Mouse (Mus musculus) cerebellum, postnatal 36 days (tissue): ENCODE measurements around the gene Zfp410.
"Not testable (repeated sequence)": the region's sequence is repeated elsewhere in the genome, so short reads cannot be mapped to it uniquely, and the experiment has no call there.

Source experiments
- DNase-seq, 2 experiments: peaks; one replicate each; pipeline ENCODE4 v3.0.0; 2021 to 2022; ENCODE audit warnings: mixed read lengths in 2 of 2

Zfp410 gene

DNA sequence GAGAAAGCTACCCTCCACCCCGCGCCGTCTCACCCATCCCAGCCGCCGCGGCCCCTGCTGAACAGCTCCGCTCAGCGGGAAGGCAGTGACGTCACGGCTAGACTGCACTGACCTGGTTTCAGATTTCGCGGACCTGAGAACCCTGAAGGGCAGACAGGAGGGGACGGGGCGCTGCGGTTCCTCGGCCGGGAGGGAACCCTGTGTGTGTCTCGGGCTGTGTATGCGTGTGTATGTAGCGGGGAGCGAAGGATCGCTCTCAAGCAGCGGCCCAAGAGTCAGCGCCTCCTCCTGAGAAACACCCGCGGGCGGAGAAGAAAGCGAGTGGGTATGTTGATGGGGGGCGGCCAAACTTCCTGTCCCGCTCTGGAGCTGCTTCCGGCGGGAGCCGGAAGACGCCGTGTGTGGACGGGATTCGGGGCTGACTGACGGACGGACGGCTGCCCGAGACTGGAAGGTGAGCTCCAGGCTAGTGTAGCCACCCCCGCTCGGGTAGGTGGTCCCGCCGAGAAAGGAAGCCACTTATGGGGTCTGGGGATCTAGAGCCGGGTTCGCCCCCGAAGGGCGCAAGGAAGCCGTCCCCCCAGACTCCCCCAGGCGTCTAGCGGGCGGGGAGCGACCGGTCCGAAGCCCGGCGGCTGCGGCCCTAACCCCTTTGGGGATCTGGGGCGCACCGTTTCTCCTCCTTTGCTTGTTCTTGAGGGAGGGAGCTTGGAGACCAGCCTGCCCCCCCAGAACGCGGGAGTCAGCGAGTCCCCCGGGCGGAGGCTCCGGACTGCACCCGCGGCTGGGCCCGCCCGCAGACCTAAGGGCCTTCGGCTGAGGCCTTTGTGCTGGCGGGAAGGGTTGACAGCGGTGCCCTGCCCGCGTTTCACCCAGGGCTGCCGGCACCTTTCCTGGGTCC, at the start of gene Zfp410:
Gene Zfp410, plus strand, starts transcription at position 132 of the 901 bp plus-strand sequence.
- peak; percentile 90 for DNase-seq

DNA sequence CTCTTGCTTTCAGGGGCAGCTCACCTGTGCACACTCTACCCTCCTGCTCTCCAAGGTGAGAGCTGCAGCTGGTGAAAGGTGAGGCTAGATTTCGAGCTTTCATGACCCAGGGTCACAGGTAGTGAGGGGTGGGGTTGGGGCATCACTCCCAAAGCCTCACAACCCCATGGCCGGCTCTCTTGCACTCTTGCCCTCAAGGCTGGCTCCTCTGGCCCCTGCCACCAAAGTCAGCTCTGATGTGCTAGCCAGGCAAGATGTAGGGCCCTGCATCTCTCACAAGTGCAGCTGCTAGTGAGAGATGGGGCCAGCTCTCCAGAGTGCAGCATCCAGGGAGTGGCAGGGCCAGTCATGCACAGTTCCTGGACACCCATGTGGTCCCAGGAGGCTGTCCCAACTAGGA, 49.4 kb upstream of the Zfp410 start:
- DNase-seq: no peak

DNA sequence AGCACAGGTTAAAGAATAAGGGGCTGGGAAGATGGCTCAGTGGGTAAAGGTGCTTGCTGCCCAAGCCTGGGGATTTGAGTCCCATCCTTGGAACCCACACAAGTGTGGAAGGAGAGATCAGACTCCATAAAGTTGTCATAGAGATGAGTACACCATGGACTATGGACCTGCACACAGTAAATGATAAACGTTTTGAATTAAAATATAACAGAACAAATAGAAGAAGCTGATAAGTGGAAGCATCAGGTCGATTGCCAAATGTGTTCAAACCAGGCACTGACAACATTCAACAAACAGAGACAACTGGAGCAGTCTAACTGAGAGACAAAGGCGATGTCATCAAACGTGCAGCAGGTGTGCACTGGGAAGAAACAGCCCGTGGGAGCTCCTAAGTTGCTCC, 43.3 kb upstream of the Zfp410 start:
- DNase-seq: no peak

DNA sequence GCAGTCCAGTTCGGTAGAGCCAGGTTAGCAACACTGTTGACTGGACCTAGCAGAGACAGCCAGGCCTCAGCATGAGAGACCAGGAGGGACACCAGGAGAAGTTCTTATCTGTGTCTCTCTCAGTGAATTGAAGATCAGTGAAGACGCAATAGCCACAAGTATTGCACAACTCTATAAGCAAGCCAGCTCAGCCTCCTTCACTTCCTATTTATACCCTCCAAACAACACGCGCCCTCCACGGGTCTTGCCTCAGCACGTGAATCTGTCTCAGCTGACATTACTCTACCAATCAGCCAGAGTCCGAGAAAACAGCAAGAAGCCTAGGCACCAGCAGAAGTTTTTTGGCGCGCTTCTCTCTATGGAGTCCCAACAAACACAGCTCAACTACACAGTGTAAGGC, 41.4 kb upstream of the Zfp410 start:
- no peak for DNase-seq

DNA sequence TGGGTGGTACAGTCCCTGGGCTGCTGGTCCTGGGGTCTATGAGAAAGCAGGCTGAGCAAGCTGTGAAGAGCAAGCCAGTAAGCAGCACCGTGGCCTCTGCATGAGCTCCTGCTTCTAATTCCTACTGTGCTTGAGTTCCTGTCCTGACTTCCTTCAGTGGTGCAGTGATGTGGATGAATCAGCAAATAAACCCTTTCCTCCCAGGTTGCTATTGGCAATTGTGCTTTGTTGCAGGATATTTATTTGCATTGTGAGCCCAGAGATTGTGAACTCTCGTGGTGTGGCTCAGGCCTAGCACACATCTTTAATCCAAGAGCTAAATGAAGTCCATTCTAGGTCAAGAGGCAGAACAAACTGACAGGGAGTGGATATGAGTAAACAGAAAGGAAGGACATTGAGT, 40.4 kb upstream of the Zfp410 start:
- DNase-seq: no peak

DNA sequence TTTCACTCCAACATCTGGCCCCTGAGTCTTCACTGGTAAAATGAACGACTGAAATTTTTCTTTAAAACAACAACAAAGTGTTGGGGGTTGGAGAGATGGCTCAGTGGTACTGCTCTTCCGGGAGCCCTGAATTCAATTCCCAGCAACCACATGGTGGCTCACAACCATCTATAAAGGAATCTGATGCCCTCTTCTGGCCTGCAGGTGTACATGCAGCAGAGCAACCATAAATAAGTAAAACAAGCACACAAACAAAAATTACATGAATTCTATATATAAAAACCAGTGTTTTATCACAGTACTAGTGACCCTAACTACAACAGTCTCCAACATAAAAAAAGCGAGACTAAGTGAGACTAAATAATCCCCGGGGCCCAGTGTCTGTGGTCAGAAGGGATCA, 39.9 kb upstream of the Zfp410 start:
- no peak for DNase-seq

DNA sequence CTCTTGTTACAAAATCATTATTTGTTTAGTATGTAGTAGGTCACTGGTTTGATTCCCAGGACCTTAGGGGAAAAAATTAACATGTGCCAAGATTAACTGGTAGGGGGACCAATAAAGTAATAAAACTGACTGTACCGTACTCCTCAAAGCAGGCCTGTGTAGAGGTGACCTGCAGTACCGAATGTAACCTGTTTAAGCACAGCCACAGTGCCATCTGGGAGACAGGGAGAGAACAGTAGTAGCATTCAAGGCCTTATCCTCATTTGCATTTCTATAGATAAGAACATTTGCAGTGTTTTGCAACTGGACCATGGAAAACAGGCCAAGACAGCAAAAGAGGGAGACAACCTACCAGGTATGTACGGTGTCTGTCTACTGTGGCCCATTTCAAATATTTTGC, 38.8 kb upstream of the Zfp410 start:
- DNase-seq: no peak

DNA sequence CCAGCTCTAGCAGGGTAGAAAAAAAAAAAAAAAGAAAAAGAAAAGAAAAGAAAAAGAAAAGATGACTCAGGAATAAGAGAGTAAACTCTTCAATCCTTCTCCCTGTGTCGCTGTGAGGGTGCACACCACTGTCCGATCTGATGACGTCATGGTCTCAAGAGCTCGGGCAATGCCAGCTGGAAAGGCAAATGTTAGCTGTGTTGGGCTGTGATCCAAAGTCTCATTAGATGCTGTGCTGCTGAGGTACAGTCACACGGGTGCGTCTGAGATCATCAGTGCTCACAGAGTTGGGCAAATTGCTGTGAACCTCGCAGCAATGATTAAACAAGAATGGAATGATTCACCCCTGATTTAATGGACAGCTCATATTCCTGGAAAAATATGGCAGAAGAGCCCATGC, 37.8 kb upstream of the Zfp410 start:
- peak in 1 of 2 experiments; percentile 3 for DNase-seq

DNA sequence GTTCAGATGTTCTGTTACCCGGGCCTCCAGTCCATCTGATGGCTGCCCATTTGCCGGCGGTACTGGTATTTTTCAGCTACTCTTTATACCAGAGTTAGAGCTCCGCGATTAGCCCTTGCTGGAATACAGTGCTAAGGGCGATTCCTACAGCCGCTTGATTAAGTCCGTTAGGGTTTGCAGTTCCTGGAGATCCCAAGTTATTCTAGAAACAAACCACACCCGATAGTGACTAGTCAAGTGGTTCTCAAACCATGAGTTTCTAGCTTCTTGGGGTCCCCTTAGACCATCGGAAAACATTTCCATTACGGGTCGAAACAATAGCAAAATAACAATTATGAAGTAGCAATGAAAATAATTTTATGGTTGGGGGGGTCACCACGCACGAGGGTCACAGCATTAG, 32.3 kb upstream of the Zfp410 start:
- no peak for DNase-seq

DNA sequence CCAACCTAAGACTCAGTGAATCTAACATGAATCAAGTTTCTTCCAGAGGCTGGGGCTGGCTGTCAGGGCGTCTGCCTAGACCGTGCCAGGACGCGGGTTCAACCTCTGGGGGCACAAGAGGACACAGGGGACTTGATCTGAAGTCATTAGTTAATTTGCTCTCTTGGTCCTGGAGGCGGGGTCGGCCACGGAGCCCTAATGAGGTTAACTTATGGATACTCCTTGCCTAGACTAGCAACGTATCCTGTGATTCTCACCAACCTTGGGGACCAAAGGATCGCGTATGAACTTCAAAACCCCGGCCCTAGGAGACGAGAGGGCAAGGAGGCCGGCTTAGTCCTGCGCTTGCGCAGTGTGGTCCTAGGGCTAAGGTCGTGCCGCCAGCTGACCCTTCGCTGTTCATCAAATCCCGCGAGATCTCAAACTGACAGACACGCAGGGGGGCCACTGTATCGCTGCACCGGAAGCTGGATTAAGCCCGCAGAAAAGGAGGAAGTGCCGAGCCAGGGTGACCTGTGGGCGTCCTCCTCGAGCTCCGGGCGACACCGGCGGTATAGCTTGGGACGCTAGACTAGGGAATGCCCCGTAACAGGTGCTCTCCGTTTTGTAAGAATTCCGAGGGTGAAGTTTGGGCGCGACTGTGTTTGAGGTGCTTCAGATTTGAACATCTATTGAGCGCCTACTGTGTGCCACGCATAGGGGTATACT, 31.6 kb upstream of the Zfp410 start, which contains the start of gene Ptgr2:
Gene Ptgr2, plus strand, starts transcription at position 348 of the 708 bp plus-strand sequence.
- DNase-seq: peak; percentile 87 to 90

DNA sequence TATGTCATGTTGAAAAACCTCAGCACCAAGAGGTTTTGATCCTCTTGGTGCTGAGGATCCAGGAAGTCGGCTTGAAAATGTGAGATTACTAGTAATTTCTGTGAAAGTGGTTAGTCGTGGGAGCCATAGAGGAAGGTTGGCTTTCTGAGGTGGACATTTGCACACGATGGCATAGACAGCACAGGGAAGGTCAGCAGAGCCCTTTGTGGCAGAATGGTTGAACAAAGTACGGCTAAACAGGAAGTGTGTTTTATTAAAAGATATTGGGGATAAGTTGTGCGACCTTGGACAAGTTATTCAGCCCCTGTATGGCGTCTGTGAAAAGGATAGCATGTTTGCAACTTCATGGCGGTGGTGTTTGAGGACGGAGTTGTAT, 31.1 kb upstream of the Zfp410 start:
- DNase-seq: no peak

DNA sequence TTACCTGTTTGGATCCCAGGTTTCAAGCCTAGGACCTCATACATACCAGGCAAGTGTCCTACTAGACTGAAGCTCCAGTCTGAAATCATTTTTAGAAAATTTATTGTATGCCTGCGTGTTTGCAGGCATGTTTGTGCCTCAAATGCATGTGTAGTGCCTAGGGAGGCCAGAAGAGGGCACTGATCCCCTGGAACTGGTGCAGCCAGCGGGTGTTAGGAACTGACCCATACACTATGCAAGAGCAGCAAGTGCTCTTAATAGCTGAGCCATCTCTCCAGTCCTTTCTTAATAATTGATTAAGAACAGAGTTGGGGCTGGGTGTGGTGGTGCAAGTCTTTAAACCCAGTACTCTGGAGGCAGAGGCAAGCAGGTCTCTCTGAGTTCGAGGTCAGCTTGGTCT, 28.2 kb upstream of the Zfp410 start:
- peak; percentile 19 to 24 for DNase-seq

DNA sequence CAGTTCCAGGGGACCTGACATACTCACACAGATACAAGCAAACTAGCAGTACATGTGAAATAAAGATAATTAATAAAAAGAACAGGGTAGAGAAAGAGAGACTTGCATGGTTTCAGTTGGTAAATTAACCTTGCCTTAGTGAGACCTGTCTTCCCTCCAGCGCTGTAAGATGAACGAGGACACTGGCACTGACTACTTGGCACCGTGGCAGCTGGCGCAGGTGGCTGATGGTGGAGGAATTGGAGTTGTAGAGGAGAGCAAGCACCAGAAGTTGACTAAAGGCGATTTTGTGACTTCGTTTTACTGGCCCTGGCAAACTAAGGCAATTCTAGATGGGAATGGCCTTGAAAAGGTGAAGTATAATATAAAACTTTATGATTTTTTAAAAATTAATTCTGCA, 18.8 kb upstream of the Zfp410 start:
- DNase-seq: no peak

DNA sequence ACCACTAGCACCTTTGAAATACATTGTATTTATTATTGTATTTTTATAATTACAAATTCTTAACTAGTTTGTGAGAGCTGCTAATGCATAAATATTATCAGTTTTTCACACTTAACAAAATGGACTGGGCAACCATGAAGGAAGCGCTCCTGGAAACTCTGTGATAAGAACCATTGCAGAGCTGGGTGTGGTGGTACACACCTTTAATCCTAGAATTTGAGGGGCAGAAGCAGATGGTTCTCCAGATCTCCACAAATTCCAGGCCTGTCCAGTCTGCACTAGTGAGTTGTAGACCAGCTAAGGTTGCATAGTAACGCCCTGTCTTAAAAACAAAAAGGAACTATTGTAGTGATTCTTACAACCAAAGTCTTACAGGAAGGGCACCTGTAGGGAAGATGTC, 17.4 kb upstream of the Zfp410 start:
- no peak for DNase-seq

DNA sequence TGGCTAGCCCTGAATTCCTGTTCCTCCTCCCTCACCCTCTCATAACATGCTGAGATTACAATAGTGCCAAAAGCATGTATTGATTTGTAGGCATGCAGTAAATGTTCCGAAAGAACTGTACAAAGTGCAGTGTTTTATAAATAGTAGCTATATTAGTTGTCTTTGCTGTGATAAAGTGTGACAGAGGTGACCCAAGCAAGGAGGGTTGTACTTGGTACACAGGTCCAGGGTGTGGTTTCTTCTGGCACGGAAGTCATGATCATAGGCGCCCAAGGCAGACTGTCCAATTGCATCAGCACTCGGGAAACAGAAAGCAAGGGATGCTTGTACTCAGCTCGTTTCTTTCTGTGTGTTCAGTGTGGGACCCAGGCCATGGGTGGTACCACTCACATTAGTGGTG, 12.6 kb upstream of the Zfp410 start:
- DNase-seq: no peak

DNA sequence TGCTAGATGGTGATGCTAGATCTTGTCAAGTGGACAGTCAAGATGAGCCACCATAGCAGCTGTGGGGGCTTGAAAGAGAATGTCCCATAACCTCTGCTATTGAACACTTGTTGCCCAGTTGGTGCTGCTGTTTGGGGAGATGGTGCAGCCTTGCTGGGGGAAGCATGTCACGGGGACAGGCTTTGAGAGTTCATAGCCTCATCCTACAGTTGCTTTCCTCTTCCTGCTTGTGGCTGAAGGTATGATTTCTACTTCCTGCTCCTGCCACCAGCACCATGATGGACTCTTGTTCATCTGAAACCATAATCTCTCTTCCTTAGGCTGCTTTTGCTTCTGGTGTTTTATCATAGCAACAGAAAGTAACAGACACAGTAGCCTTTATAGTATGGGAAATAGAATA, 12.1 kb upstream of the Zfp410 start:
- no peak for DNase-seq

DNA sequence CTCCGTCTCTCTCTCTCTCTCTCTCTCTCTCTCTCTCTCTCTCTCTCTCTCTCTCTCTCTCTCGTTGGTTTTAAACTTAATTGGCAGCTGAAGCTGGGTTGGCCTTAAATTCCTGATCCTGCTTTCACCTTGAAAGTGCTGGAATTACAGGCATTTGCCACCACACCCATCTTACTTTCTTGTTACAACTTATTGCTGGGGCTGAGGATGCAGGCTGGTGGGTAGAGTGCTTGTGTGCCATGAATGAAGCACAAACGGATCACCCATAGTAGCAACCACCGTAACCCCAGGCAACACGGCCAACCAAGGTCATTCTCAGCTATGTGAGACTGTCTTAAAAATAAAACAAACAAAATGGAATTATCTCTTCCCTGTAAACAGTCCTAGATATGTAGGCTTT, 5.3 kb upstream of the Zfp410 start:
- no peak for DNase-seq

DNA sequence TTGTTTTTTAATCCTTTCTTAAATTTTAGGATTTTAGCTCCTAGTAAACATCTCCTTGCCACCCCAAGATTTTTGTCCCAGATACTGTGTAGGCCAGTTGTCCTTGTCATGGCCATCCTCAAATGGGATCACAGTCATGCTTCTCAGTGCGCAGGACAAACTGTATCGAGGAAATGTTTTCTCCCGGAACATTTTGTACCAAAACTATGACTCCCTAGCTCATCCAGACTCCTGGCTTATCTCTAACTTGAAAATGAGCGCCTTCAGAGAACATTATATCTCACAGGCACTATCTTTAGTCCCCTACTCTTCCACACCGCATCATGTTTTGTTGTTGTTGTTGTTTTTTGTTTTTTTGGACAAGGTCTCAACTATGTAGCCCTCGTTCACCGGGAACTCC, 646 bp upstream of the Zfp410 start:
- DNase-seq: no peak

DNA sequence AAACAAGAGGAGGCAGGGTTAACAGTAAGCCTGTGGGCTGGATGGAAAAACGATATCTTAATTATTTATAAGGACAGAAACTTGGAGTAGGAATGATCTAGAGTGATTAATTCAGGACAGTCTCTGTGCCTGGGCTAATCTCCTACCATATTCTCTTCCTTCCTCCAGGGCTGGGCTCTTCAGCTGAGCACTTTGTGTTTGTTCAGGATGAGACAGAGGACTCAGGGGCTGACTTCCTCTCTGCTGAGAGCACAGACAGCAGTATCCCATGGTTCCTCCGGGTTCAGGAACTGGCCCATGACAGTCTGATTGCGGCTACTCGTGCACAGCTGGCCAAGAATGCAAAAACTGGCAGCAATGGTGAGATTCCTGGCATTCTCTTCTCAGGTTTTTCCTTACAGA, 10.5 kb downstream of the Zfp410 start:
- no peak for DNase-seq

DNA sequence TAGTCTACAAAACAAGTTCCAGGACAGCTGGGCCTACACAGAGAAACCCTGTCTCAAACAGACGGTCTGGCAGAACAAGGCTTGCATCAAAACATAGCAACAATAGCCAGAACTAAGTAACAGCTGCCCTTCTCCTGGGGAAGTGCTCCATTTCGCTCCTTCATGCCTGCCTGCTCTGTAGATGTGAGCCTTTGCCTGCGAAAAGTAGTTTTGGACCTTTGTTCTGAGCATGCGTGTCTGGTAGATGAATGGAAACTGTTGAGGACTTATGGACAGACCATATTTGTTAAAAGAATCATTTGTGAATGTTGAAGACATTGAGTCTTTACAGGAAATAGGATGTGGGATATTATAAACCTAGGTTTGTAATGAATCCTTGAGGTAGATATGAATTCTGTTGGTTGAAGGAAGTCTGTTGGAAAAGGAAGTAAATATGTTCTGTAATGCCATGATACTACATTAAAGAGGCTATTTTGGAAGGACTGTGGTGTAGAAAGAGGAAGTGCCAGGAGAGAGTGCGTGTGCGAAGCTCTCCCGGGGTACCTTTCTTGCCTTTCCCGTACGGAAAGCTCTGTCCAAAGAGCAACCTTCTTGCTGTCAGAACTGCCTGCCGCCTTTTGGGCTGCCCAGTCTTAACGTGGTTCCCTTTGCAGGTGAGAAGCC, 20.4 kb downstream of the Zfp410 start:
- no peak for DNase-seq

DNA sequence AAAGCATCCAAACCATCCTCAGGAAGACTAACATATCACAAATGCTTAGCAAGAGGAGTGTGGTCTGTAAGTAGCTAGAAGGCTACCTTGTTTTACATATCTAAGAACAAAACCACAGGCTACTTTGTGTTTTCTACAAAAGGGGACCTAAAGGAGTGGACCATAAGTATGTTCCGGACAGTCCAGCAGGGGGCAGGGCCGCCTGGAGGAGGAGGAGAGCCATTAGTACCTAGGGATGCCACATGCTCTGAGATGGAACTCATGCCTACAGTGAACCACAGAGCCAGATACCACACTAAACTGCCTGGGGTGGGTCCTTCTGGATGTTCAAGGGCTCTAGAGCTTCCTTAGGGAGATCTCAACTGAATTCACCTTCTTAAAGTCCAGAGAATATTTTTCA, 30.5 kb downstream of the Zfp410 start:
- DNase-seq: no peak

DNA sequence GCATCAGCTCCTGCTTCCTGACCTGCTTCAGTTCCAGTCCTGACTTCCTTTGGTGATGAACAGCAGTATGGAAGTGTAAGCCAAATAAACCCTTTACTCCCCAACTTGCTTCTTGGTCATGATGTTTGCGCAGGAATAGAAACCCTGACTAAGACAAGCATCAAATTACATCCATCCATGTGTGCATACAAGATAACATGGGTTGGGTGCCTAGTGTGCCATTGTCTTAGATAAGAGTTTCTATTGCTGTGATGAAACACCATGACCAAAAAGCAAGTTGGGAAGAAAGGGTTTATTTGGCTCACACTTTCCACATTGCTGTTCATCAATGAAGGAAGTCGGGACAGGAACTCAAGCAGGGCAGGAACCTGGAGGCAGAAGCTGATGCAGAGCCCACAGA, 42.0 kb downstream of the Zfp410 start:
- not testable (repeated sequence) for DNase-seq
